Mouse (Mus musculus): ENCODE data around the gene Olfr1329.
"Not testable (repeated sequence)": the region's sequence is repeated elsewhere in the genome, so short reads cannot be mapped to it uniquely, and the experiment has no call there.

Gene Olfr1329

GRCm38 (mm10) chr4:118917365-118917764, at the start of gene Olfr1329:
Gene Olfr1329 (minus strand): TSS chr4:118917465.
- not testable (repeated sequence) for DNase-seq (ENCODE audit: low spot score)

- no peak for DNase-seq (ENCODE audit: low spot score)
Measured at GRCm38 (mm10) chr4:118961141-118961628, 43.9 kb upstream of the Olfr1329 start, which contains the start of gene Lao1. Gene Lao1 (plus strand): TSS chr4:118961578.

GRCm38 (mm10) chr4:118958812-118959211, 41.5 kb upstream of the Olfr1329 start:
- DNase-seq (ENCODE audit: low spot score): no peak

- no peak for DNase-seq (ENCODE audit: low spot score)
Measured at GRCm38 (mm10) chr4:118938512-118938911, 21.2 kb upstream of the Olfr1329 start, which contains the start of gene Olfr1328. Gene Olfr1328 (minus strand): TSS chr4:118938612.

- not testable (repeated sequence) for DNase-seq (ENCODE audit: low spot score)
Measured at GRCm38 (mm10) chr4:118931326-118931725, 14.1 kb upstream of the Olfr1329 start.

GRCm38 (mm10) chr4:118901981-118902380, 15.3 kb downstream of the Olfr1329 start:
- no peak for DNase-seq (ENCODE audit: low spot score)

GRCm38 (mm10) chr4:118888297-118888696, 29.0 kb downstream of the Olfr1329 start, which contains the start of gene Olfr1330:
Gene Olfr1330 (plus strand): TSS chr4:118888597.
- no peak for DNase-seq (ENCODE audit: low spot score)

- no peak for DNase-seq (ENCODE audit: low spot score)
Measured at GRCm38 (mm10) chr4:118867566-118867965, 49.7 kb downstream of the Olfr1329 start.

Data from T-cell, adult 2 months (primary cell).